Mouse (Mus musculus) effector memory CD4-positive, alpha-beta T cell, adult 7 months (primary cell): ENCODE measurements around the gene Mrpl30. TPM values are rescaled to one million over a fixed set of nuclear protein-coding genes. Genes with fewer than 3 reads are reported as not detected.

Experiments used
- polyA plus RNA-seq: library from polyadenylated mRNA; unstranded; fragments of 100-300 nt; shearing (Covaris generic); gene quantifications from one replicate; pipeline ENCODE4 v1.2.1, GENCODE M21; 2017

Mrpl30 gene
- polyA plus RNA-seq = 62.5 TPM

GRCm38 (mm10) chr1:37890025-37890652, at the start of gene Mrpl30, which contains the start of gene Mitd1:
Gene Mrpl30 (plus strand): TSS chr1:37890477.
Gene Mitd1 (minus strand): TSS chr1:37890411.

DNA sequence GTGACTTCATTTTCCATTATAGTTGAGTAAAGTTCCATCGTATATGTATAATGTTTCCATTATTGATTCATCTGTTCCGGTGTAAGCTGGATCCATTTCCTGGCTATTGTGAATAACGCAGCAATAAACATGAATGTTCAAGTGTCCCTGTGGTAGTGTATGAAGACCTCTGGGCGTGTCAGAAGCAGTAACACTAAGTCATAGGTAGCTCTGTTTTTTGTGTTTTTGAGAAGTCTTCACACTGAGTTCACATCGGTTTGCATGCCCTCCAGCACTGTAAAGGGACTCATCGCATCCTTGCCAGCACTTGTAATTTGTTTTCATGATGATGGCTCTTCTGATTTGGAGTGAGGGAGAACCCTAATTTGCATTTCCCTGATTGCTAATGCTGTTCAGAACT, 24.0 kb upstream of the Mrpl30 start, which contains the start of gene Tsga10:
TSS of gene Tsga10 (minus strand) at position 144 of the 400 bp plus-strand sequence.

DNA sequence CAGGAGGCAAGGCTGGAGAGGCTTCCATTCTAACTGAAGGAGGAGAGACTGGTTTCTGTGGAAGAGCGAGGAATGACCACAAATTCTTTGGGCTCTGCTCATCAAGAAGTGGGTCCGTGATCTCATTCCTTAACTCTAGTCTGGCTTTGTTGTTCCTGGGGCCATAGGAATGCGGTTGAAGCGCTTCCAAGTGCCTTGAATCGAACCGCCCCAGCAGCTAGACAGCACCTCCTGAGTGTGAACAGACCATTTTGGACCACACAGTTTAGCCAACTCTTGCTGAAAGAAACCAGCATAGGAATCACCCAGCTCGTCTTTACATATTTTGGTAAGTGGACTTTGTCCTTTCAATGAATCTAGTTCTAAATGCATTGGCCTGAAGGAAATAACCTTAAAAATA, 18.6 kb upstream of the Mrpl30 start, which contains the start of gene Lipt1:
TSS of gene Lipt1 (plus strand) at position 35 of the 400 bp plus-strand sequence.

DNA sequence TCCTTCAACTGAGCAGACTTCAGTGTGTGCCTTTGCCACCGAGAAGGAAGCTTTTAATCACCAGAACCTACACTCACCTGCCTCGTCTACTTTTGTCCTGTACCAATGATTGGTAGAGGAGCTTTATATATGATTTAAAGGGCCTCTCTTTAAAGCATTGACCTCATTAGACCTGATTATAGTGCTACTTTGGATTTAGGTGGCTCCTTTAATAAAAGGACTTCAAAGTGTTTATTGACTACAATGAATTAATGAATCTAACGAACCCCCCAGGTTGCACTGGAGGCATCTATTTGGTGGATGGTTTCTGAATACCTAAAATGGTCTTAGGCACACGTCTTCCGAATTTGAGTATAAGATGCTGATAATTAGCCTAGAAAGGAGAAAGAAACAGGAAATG, 26.1 kb downstream of the Mrpl30 start, which contains the start of gene Lyg2:
TSS of gene Lyg2 (minus strand) at position 101 of the 400 bp plus-strand sequence.

Other genes starting within 250 kb of the Mrpl30 start
- 0.27 TPM for gene 2010300C02Rik, start 170.4 kb upstream of the Mrpl30 start, polyA plus RNA-seq
- 2.0 TPM for gene Tsga10, start 24.0 kb upstream of the Mrpl30 start, polyA plus RNA-seq
- 0.66 TPM for gene Lipt1, start 18.7 kb upstream of the Mrpl30 start, polyA plus RNA-seq
- 37.4 TPM for gene Mitd1, start 66 bp upstream of the Mrpl30 start, polyA plus RNA-seq
- gene Lyg2, start 26.0 kb downstream of the Mrpl30 start, polyA plus RNA-seq = not detected
- not detected for gene Lyg1, start 67.3 kb downstream of the Mrpl30 start, polyA plus RNA-seq
- 94.7 TPM for gene Txndc9, start 107.4 kb downstream of the Mrpl30 start, polyA plus RNA-seq
- gene Eif5b, start 107.5 kb downstream of the Mrpl30 start, polyA plus RNA-seq = 18.3 TPM
- gene Rev1, start 239.3 kb downstream of the Mrpl30 start, polyA plus RNA-seq = 30.3 TPM